Mouse (Mus musculus) embryonic fibroblast, embryonic 13.5 days (primary cell): ENCODE results near the gene Barhl1.

Experiments
- CTCF ChIP-seq: IDR thresholded peaks from 2 replicates; pipeline ENCODE4 v1.5.1; 2011; ENCODE audit warnings: mild to moderate bottlenecking, control low read depth, low read length, moderate library complexity, borderline replicate concordance; ENCODE audit not compliant: insufficient read depth
- POLR2A ChIP-seq: IDR thresholded peaks from 2 replicates; pipeline ENCODE4 v1.6.1; 2011; ENCODE audit warnings: low read depth, mild to moderate bottlenecking, control low read depth, low read length, moderate library complexity

DNA sequence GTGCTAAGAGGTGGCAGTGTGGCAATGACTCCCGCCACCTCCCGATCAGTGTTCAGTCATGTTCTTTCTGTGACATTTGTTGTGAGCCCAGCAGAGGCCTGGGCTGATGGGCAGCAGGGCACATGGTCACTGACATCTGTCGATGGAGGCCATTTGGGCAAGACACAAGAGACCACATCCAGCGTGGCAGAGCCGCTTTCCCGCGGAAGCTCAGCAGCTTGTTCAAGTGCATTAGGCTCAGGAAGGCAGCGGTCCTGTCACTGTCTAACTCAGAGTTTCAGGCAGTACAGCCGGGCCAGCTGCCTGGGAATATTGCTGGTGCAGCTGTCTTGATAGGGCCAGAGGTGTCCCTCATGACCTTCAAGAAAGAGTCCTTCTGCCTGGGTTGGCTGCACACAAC is 38.1 kb upstream of the Barhl1 start:
- no peak for TF ChIP-seq CTCF
- TF ChIP-seq POLR2A: no peak
